Mouse (Mus musculus) lung, adult 2 months (tissue): ENCODE measurements around the gene Gria1.

Experiments
- CTCF ChIP-seq: fragments of 200-500 bp; IDR thresholded peaks from 2 replicates; pipeline ENCODE4 v1.5.1; 2011; ENCODE audit warnings: mild to moderate bottlenecking, low read length, control low read depth; ENCODE audit not compliant: insufficient read depth
- POLR2A ChIP-seq: fragments of 200-500 bp; IDR thresholded peaks from 2 replicates; pipeline ENCODE4 v1.6.1; 2011; ENCODE audit warnings: low read depth, mild to moderate bottlenecking, control low read depth, low read length, borderline replicate concordance; ENCODE audit errors: extremely low read depth

- TF ChIP-seq POLR2A (no peak), CTCF (no peak)
Observed at GRCm38 (mm10) chr11:57030448-57030847, 19.3 kb downstream of the Gria1 start.
